Mouse (Mus musculus) common myeloid progenitor, adult 5-6 weeks (primary cell): Measurements from ENCODE around the gene Slc8a2. TPM values are rescaled to one million over a fixed set of nuclear protein-coding genes. Genes with fewer than 3 reads are reported as not detected.
A peak's percentile ranks its signal among the peaks of the same experiment; 100 is the strongest.

Source experiments
- ATAC-seq: replicated peaks from 2 replicates; pipeline ENCODE4 v1.8.0; 2016; ENCODE audit warnings: low read depth, mild to moderate bottlenecking, moderate TSS enrichment, inconsistent platforms; ENCODE audit not compliant: poor library complexity, severe bottlenecking
- total RNA-seq: library from RNA; stranded (forward); fragments of 200-1000, 187-1606 nt; gene quantifications from 2 replicates; pipeline ENCODE4 v1.2.3, GENCODE M21; 2017

The Slc8a2 gene
- total RNA-seq, 1 experiment from 2014 or later, result 0.09 TPM

DNA sequence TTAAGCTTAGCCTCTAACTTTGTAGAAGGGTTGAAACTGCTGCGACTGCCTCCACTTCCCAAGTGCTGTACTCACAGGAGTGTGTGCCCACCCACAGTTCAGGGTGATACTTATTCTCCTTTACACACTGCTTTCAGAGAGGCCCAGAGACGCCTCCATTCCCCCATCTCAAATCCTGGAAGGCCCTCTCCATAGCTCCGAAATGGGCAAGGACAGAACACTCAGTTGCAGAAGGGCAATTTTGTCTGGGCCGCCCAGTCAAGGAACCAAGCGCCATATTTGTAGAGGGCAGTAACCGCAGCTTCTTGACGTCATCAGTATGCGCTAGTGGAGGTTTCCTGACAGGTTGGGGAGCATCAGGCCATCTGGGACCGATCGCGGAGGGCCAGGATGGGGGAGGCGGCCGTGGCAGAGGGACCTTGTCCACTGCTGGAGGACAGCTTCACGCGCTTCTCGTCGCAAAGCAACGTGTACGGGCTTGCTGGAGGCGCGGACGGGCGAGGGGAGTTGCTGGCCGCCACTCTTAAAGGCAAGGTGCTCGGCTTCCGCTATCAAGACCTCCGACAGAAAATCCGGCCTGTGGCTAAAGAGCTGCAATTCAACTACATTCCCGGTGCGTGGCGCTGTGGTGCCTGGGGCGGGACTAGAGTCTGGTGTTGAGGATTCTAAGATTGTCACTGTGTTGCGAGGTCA lies 9.9 kb upstream of the Slc8a2 start, which contains the start of gene Kptn:
Gene Kptn, plus strand, starts transcription at position 327 of the 693 bp plus-strand sequence.
- ATAC-seq, result peak; percentile 93

DNA sequence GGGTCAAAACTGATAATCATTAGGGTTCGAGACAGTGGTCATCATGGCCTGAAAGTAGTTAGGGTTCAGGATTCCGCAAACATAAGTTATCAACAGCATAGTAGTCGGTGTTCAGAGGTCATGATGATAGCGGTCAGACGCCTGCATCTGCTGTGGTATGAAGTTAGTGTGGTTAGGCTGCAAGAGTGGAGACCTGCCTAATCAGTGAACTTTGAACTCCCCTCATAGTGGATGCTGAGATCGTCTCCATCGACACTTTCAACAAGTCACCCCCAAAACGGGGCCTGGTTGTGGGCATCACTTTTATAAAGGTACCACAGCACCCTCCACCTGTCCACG lies 9.4 kb upstream of the Slc8a2 start:
- ATAC-seq, result no peak; the same call in 1 of the 2 replicates

DNA sequence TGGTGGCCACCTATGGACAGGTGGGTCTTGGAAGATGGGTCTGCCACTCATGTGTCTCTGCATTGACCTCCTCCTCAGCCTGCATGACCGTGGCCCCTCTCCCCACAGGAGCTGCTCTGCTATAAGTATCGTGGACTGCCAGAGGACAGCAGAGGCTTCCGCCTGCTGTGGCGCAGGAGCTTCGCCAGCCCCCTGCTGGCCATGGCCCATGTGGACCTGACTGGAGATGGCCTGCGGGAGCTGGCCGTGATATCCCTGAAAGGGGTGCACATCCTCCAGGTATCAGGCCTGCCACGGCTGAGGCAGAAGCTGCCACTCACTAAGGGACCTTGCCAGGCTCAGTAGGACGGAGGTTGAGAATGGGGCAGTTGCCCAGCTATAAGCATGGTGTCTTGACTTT lies 3.8 kb upstream of the Slc8a2 start:
- no peak for ATAC-seq

DNA sequence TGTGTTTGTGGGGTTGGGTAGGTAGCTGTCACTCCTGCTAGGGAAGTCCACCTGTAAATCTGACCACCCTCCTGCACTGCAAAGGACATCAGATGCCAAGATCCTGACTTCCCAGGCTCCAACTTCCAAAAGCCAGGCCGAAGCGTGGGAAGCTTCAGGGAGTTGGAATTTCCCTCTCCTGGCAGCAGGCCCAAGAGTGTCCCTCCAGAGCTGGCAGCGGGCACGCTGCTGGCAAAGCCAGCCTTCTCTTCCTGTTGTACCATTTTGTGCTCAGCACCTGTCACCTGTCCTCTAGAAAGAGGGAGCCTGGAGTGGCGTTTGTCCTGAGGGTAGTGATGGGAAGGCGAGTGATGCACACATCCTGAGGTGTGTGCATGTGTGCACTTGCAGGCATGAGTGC lies 1.3 kb upstream of the Slc8a2 start:
- ATAC-seq, result no peak

DNA sequence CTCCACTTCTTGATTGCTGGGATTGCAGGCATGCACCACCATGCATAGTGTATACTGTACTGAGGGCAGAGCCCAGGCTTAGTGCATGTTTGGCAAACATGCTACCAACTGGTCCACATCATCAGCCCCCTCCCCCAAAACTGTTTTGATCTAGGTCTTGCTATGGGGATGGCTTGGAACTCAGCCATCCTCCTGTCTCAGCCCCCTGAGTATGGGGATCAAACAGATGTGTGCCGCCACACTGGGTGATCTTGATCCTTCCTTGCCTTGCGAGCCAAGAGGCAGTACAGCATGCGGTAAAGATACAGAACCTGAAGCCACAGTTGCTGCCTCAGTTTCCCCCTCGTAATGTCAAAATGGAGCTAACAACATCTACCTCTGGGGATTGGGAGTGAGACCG lies 727 bp upstream of the Slc8a2 start:
- ATAC-seq, result no peak

DNA sequence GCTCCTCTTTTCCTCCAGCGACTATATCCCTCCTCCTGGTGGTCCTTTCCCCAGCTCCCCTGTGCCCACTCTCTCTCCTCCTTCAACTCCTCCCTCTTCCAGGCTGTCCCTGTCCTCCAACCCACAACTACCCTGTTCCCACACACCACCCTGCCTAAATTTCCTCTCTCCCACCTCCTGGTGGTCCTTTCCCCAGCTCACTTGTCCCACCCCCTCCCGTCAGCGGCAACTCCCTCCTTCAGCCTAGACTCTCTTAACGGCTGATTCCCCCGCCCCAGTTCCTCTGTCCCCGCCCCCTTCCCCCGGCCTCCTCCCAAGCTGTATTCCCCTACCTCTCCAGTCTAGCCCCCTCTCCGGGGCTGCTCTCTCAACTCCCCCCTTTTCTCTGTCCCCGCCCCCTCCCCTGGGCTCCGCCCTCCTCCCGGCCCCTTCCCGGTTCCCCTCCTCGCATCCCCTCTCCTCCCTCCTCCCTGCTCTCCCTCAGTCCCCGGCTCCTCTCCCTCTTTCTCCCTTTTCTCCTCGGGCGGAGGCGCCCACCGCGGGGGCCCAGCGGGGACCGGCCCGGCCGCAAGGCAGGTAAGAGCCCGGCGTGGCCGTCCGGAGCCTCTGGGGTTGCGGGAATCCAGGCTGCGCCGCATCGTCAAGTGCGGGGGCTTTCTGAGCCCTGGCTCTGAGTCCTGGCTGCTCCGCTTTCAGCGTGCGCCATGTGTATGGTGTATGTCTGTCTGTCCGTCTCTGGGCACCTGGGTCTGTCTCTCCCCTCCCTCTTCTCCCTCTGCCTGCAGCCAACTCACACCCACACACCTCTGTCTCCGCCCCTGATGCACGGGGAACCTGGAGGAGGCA lies 443 bp downstream of the Slc8a2 start:
- 0 out of 2 replicates have a peak, but pooled peaks have one; percentile 1 for ATAC-seq

DNA sequence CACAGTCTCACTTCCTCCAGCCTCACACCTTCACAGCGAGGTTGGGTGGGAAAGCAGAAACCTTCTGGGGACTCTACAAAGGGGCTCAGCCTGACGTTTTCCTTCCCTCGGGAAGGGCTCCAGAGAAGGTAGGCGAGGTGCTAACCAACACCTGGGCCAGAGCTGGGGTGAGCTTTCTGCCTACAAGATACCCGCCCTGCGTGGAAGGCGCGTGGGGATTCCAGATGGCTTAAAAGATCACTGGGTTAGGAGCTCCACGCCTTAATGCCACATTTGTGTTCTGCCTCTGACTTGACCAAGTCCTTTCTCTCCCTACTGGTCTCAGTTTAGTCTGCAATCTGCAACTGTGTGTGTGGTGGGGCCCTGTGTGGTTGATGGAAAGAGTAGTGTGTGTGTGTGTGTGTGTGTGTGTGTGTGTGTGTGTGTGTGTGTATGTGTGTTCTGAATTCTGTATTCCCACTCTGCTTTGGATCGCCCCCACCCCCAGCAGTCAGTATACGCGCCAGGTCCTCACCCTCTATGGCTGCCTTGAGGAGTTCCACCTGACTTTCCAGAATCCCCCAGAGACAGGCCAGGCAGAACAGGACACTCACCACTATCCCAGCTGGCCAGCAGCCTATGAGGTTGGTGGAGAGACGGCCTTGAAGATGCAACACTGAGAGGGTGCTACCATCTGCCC lies 1.5 kb downstream of the Slc8a2 start:
- ATAC-seq, result no peak

DNA sequence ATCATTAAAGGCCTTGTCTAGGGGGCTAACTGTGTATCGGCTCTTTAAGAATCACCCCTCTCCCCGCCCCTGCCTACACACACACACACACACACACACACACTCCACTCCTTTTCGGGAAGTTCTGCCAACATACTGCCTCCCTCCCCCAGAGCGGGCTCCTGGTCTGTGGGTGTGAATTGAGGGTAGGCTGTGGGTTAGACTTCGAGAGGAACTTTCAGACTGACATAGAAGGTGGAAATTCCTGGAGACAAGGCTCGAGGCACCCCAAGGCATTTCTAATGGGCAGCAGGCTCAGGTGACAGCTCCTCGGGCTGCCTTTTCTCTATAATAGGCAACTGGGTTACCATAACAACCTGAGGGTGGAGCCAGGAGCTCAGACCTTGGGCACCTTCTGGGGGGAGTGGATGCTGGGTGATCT lies 2.5 kb downstream of the Slc8a2 start:
- ATAC-seq, result no peak

DNA sequence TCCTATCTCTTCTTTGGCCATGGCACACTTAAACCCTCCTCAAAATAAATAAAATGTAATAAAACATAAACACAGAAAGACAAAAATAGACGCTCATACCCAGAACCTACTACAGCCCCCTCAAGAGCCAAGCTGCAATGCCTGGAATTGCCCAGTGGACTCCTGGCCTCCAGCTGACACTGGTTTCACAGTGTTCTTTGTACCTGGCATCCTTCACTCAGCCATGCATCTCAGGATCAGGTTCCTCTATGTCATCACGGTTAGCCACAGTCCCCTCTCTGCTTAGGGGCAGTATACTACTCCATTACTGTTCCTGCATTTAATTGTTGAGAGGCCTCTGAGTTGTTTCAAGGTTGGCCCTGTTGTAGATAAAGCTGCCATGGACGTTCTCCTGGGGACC lies 3.3 kb downstream of the Slc8a2 start:
- ATAC-seq, result no peak

DNA sequence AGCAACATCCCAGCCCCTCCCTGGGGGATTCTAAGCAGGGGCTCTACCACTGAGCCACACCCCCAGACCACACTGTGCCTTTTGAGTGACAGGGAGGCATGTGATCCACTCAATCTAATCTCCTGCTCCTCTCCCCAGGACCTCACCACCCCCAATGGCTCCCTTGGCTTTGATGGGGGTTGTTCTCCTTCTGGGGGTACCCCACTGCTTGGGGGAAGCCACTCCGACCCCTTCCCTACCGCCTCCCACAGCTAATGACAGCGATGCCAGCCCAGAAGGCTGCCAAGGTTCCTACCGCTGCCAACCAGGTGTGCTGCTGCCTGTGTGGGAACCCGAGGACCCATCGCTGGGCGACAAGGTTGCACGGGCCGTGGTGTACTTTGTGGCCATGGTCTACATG lies 4.1 kb downstream of the Slc8a2 start:
- no peak for ATAC-seq

DNA sequence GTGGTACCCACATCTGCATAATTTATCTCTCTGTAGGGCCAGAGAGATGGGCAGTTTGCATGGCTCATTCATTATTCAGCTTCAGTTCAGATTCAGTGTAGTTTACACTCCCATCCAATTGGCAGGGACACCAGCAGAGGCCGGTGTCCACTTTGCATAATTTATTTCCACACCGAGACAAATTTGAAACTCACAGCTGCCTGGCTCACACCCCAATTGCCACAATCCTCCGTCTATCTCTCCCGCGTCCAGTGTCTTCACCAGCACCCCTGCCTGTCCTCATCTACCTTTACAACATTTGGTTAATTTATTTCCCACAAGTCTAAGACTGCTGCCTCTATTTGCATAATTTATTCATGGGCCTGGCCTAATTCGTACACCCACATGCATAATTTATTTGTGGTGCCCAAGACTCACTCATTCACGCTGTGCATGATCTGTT lies 5.3 kb downstream of the Slc8a2 start:
- no peak for ATAC-seq

DNA sequence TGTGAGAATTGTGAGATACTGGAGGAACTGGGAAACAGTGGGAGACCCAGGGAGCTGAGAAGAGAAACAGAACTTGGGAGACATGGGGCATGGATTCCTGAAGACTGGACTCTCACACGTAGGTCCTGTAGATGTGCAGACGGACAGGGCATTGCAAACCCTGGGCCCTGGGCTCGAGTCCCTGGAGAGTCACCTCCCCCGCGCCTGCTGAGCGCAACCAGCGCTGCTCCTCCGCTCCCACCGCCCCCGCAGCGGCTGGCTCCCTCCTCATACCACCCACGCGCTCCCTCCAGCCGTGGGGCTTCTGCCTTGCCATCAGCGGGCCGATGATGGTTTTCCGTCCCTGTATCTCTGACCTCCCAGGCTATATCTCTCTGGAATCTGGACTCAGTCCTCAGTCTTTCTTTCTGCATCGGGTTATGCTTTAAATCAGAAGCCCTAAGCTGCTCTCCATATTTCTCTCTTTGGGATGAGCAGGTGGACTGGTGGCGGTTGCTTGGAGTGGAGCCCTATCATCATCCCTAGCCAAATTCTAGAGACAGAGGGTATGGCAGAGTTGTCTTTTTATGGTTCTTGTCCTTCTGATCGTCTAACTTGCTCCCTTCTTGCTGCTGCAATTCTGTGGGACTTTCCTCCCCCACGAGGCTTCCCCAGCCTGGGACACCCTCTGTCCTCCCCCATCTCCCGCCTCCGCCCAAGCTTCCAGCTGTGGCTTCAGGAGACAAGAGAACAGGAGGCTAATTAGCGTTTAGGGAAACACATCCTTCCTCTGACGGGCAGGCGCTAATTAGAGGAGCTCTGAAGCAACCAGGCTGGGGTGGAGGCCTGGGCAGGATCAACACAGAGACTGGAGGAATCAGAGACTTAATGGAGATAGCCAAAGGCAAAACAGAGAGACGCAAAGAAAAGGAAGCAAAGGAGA lies 17.1 kb downstream of the Slc8a2 start:
- no peak for ATAC-seq

DNA sequence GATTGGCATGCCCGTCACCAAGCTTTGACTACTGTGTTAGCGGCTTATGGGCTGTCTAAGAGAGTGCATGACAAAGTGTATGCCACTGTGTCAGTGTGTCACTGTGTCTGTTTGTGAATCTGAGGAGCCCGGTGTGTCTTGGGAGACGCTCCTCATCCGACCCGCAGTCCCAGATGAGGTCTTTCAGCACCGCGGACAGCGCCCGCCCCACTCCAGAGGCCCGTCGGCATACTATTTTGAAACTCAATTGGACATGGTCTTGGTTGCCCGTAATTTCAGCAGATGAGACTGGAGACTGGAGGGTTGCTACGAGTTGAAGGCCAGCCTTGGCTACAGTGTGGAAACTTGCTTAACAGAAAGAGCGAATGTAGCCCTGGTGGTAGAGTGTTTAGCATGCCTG lies 18.0 kb downstream of the Slc8a2 start:
- peak; percentile 74 for ATAC-seq

DNA sequence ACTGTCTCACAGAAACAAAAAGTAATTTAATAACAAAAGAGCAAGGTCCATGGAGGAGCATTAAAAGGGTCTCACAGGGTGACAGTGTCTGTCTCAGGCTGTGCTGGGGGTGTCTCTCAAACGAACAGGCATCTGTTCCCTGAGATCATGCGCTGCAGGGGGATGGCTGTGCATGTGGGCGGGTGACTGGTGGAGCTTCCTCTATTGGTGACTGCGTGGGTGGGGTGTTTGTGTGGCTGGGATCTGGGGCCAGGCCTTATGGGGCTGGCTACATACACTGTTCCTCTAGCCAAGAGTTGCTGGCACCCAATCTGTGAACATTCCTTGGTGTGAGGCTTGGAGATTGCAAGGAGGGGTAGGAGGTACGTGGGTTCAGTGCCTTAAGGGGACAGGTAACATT lies 19.6 kb downstream of the Slc8a2 start:
- ATAC-seq, result no peak

DNA sequence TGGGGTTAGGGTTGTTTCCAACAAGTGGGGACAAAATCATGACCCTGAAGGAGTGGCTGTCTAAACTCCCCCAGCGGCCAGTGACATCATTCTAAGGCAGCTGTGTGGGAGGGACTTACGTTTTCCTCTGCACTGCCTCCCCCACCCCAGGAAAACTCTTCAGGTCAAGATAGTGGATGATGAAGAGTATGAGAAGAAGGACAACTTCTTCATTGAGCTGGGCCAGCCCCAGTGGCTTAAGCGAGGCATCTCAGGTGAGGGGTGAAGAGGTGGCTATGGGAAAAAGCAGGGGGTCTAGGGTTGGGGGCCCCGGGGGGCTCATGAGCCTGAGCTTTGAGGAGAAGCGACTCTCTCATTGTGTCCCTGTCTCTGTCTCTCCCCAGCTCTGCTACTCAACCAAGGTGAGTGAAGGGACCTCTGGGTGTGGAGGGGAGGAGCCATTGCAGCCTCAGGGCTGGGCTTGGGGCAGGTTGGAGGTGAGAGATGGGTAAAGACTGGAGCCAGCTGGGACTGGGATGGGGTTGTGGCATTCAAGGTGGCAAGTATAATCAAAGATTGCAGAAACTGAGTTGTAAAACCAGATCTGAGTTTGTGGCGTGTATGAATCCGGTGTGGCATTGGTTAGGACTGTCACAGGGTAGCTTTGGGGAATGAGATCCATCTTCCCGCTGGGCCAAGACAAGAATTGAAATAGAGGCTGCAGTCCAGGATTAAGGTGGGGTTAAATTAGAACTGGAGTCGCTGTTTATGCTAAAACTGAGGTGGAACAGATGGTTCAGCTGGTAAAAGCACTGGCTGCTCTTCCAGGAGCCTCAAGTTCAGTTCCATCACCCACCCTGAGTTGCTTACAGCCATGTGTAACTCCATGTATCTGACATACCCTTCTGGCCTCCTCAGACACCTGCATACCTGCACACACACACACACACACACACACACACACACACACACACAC lies 20.8 kb downstream of the Slc8a2 start:
- no peak for ATAC-seq

DNA sequence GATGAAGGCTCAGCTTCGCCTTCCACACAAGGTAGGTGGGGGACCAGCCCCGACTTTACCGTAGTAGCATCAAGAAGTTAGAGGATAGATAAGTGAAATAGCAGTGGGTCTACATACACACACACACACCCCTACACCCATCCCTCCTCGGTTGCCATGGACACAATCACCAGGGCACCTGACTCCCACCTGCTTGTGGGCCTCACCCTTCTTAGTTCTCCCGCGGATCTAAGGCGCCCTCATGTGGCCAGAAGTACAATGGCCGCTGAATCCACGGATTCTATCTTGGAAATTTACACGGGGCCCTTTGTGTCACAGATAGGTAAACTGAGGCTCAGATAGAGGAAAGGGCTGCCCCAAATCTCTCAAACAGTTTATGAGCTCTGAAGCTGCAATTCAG lies 23.9 kb downstream of the Slc8a2 start:
- peak; percentile 70 for ATAC-seq

DNA sequence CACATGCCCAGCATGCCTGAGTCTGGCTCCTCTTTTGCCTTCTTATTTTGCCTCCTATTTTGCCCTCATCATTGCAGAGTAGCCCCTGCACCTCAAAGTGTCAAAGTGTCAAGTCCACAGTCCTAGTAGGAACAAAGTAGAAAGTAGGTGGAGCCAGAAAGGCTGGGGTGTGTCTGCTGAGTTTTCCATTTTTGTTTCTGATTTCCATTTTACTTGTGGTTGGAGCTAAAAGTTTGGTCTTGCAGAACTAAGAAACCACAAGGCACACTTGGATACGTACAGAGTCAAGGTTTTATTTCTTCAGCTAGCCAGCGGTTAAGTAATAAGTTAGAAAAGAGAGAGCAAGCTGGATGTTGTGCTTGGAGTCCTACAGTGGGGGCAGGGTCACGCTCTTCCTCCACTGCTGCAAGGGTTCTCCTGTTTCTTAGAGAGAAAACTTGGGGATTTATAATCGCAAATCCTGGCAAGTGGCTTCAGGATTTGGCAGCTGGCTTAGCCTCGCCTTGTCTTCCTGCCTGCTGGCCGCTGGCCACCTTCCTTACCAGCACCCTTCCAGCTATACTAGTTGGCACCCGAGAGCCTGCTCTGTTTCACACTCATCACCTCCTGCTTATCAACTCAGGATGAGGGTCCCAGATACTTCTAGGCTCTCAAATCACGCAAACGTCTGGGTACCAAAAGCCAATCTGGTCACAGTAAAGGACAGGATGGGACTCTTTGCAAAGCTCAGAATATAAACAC lies 25.7 kb downstream of the Slc8a2 start:
- ATAC-seq, result no peak

DNA sequence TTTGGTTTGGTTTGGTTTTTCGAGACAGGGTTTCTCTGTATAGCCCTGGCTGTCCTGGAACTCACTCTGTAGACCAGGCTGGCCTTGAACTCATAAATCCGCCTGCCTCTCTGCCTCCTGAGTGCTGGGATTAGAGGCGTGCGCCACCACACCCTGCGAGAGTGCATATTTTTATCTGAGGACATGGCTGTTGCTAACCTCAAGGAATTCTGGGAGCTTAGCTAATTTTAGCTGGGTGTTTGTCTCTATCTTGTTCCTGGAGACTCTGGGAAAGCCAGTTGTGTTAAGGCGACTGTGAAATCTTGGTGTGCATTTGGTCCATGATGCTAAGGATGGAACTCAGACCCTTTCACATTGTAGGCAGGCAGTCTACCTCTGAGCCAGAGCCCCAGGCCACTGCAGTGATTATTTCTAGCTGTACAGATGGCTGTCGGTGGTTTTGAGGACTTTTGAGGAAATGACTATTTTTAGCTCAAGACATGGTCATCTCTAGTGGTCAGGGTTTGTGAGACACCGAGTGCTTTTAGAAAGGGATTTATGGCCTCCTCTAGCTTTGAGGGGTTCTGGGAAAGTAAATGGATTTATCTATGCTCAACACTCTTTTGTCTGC lies 26.6 kb downstream of the Slc8a2 start:
- no peak for ATAC-seq
